Mouse (Mus musculus): Measurements from ENCODE around the gene Tmem144. TPM values are rescaled to one million over a fixed set of nuclear protein-coding genes. Genes with fewer than 3 reads are reported as not detected.

Gene Tmem144
- total and polyA plus RNA-seq, 3 experiments: 2.1 to 14.6 (median 9.0) TPM

DNA sequence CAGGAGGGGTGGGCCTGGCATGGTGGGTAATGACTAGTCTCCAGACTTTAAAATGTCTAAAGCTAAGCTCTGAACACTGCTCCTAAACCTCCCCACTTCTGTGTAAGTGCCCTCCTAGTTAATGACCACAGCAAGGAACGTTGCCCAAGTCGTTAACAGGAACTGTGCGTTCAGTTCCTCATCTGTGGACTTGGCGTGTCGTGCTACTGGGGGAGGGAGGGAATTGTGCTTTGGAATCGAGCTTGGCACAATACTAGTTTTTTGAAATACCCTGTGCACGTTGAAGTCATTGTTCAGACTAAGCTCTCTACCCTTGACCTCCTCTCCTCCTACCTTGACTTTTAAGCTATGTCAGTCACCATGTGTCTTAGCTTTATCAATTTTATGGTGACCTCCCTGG is 12.3 kb upstream of the Tmem144 start:
- DNase-seq: peak; percentile 65

DNA sequence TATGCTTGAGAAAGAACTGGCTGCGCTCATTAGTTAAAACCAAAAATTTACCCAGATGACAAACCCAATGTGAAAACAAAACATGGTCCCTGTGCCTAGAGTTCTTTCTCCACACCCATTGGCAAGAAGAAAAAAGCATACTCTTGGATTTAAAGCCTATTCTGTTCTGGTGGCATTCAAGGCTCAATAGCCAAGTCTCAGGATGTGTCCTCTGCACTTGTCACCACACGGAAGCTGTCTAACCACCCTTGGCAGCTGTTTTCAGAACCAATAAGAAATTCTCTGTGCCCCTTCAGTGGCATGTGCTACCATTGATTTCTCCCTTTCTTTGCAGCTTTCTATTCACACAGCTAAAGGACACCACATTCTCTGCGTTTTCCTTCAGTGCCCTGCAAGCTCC is 5.6 kb upstream of the Tmem144 start:
- no peak for DNase-seq

DNA sequence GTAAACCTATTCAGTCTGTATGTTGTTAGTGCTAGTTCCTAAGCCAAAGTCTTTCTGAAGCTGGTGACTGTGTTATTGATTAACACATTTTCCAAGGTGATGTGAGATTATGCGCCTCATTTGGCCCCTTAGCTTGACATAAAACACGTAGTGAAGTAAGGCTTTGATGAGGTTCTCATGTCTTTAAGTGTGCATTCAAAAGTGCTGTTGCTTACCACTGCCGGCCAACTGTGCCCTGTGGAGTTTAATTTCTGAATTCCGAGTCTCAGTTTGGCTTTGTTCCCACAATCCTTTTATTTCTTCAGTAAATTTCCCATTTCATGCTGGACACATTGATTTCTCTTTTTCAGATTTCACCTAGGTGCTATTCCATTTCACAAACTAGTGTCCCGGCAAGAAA is 5.2 kb upstream of the Tmem144 start:
- no peak for DNase-seq

DNA sequence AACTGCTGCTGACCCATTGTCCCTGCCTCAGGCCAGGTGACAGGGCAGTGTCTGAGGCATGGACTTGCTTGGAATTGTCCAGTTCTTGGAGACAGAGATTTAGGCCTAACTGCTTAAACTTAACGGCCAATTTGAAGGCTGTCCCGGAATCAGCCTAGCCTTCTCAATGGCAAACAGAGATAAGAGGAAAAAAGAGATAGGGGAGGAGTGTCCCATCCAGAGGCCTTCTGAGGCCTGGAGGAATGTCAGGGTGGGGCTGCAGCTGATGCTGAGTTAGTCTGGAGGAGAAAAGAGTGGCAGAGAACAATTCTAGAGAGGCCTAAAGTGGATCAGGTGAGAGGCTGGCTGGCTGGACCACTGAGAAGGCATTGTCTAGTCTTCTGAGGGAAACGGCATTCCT is 465 bp downstream of the Tmem144 start:
- DNase-seq: no peak

DNA sequence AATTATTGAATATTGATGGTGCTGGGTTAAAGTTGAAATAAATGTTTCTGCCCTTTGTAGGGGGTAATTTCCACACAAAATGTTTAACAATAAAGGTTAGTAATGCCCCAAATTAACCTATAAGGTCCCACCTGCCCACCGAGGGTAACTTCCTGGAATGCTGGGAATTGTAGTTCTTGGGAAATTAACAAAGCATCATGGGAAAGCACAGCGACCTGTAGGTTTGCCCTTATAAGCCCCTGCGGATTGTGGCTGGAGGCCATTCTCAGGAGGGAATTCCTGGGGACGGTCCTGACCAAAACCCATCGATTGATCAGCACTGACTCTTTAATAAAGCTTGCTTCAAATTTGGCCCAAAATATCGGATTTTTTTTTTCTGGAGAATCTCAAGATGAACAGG is 1.9 kb downstream of the Tmem144 start:
- DNase-seq: no peak

DNA sequence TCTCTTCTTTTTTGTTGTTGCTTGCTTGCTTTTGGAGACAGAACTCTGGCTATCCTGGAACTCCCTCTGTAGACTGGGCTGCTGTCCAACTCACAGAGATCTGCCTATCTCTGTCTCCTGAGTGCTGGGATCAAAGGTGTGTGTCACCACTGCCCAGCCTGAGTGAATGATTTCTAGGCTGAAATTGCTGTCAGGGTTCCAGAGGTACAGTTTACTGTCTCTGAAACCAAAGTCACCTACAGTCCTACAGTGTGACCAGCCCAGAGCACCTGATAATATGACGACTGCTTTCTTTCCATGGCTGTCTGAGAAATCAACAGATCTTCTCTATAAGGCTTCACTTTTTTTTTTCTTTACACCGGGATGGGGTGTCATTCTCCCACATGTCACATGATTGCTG is 3.0 kb downstream of the Tmem144 start:
- no peak for DNase-seq

DNA sequence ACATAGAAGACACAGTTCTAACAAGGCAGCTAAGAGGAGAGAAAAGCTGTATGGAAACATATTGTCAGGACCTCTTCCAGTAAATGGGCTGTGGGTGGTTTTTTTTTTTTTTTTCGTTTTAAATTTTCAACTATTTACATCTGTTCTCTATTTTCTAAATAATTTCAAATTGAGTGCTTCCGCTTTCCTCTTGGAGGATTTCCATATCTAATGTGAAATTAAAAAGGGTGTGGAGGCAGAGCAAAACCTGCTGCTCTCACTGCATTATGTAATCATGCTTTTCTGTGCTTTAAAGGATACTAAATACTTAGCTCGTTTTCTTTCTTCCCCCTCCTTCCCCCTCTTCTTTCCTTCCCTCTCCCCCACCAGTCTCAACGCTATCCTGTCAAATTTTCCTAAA is 3.7 kb downstream of the Tmem144 start:
- DNase-seq: no peak

DNA sequence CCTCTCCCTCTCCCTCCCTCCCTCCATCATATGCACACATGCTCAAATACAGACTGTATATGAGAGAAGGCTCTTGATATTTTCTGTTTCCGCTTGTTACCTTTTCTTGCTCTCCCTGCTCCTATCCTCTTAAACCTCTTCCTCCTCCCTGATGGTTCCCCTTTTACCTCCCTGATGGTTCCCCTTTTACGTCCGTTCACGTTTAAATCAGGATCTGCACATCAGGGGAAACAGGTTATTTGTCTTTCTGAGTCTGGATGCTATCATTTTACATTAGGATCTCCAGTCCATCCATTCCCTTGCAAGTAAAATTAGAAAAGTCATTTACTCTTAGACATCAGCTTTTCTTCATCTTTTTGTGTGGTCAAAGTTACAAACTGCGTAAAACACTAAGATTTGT is 5.9 kb downstream of the Tmem144 start:
- DNase-seq: no peak

DNA sequence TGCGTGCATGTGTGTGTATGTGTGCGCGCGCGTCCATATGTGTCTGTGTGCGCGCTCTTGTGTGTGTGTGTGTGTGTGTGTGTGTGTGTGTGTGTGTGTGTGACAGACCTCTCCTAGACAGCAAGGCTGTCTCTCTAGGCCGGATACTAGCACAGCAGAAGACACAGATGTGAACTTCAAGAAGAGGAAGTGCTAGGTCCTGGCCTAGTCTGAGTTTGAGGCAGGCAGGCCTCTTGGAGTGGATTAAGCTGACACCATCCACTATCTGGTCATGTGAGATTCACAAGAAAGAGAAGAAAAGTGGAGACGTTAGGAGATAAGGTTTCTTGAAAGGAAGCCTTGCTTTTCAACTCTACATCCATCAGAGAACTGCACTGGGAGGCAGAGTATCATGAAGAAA is 8.6 kb downstream of the Tmem144 start:
- DNase-seq: no peak

DNA sequence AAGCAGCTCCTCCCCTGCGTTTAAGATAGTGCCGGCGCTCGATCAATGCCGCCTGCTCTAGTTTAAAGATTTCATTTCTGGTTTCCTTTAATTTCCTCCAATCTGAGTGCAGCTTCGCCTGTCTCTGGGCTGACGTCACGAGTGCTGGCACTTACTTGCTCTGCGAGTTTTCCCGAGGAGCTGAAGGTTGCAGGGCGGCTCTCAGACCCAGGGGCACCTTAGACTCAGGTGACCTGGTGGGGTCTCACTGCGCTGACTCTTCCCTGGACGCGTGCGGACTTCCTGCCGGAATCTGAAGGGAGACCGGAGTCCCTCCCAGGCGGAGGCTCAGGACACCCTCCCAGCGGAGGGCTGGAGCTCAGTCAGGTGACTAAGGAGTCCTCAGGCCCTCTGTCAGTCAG is 10.0 kb downstream of the Tmem144 start:
- peak; percentile 85 for DNase-seq

DNA sequence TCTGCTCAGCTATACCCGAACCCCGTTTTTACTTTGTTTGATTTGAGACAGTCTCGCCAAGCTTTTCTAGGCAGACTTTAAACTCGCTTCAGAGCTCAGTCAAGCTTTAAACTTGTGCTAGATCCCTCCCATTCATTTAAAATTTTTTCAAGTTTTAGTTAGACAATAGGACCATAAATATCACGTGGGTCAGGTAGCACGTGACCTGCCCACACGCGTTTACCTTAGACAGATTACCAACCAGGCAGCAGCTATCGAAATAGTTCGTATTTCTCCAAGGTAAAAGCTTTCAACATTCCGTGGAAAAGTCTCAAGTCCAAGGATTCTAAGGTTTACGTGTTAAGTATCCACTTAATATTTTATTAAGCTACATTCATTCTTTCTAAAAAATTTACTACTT is 10.4 kb downstream of the Tmem144 start:
- peak; percentile 52 for DNase-seq

DNA sequence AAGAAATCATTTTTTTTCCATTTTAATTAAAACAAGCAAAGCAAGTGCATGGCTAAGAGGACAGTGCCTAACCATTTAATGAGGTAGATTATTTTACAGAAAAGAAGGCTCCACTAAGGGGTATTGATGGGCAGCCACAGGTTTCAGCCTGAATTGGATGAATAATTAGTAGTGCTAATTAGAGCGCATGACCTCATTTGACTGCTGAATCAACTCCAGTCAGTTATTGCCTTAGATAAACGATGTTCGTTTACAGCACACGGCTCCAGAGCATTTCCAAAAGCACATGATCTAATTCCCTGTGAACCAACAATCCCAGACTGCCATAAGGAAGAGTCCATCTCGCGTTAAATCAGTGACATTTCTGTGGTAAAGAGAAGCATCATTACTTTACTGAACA is 11.1 kb downstream of the Tmem144 start:
- DNase-seq: no peak

DNA sequence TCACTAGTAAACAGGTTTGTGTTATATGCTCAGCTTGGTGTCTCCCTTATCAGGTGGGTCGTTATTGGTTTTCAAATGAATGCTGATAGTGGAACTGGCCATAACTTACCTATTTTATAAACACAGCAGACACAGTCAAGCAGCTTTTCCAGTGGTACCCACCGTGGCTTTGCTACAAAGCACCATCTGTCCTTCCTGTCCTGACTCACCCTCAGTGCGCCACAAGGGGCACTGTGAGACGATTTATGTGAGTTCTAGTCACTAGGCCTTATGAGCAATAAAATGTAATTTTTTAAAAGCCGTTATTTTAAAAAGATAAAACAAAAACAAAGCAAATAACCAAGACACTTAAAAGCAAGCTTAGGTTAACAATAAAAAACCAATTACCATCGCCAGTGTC is 13.8 kb downstream of the Tmem144 start:
- no peak for DNase-seq

DNA sequence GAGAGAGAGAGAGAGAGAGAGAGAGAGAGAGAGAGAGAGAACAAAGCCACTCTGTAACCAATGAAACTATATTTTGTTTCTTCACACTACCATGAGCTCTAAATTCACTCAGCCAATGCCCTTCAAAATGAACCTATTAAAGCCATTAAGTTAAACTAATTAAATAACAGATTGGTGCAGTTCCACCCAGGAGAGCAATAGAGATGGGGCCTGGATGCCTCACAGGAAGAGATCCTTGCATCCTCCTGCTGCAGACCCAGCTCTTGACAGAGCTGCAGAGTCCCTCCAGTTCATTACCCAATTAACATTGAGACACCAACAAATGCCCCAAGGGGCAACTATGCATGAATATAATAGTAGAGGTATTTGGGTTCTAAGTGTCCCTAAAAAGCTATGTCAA is 23.3 kb downstream of the Tmem144 start:
- no peak for DNase-seq

DNA sequence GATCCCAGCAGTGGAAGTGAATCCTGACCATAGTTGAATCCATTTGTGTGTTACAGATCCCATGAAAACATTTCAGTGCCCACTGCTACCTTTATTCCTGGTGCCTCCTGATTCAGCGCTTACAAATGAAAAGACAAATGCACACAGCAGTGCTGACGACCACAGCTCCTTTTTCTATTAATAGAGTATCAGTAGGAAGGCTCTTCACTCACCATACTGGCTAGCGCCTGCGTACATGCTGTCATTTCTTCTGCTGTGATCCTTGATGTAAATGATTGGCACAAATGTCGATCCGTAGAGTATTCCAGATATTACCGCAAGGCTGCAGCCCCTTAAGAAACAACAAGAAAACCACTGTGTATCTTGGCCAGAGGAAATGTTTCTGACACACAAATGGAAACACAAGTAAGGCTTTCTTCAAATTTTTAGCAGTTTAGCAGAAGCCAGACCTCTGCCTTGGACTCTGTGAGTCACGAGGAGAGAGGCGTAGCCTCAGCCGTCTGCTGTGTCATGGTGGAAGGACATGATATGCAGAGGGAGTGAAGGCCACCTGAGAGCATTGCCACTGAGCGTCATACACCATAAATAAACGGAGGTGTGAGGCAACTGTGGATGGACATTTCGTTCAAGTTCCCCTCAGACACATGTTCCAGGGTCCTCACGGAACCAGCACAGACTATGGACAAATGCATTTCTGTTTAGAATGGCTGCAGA is 27.3 kb downstream of the Tmem144 start:
- DNase-seq: peak; percentile 63

DNA sequence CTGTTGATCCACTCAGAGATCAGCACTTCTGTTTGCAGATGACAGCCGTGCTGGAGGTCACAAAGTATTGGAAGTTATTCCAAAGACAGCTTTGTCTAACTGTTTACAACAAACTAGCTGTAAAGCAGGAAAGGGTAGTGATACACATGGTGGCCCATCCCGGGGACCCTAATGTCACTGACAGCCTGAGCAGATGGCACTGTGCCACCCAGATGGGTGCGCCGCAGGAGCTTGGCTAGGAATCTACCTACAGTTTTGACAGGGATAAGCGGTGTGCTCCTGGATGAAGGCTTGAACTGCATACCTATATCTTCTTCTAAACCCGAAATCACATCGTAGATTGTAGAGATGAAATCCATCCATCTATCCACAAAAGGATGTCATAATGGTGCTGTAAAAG is 29.4 kb downstream of the Tmem144 start:
- DNase-seq: no peak

DNA sequence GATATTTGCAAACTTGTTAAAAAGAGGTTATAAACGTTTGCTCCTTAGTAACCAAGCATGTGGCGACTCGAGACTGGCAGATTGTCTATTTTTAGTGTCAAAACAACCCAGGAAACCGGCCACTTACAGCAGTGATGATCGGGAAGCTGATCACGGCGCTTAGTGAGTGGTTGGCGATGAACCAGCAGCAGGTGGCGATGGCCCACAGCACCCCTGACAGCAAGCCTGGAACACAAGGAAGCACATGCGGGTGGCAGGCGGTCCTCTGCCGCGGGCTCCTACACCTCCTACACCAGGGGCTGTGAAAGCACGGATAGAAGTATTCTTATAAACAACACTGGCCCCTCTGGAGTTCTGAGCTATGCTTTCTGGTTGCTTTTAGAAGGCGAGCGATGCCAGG is 31.4 kb downstream of the Tmem144 start:
- no peak for DNase-seq

DNA sequence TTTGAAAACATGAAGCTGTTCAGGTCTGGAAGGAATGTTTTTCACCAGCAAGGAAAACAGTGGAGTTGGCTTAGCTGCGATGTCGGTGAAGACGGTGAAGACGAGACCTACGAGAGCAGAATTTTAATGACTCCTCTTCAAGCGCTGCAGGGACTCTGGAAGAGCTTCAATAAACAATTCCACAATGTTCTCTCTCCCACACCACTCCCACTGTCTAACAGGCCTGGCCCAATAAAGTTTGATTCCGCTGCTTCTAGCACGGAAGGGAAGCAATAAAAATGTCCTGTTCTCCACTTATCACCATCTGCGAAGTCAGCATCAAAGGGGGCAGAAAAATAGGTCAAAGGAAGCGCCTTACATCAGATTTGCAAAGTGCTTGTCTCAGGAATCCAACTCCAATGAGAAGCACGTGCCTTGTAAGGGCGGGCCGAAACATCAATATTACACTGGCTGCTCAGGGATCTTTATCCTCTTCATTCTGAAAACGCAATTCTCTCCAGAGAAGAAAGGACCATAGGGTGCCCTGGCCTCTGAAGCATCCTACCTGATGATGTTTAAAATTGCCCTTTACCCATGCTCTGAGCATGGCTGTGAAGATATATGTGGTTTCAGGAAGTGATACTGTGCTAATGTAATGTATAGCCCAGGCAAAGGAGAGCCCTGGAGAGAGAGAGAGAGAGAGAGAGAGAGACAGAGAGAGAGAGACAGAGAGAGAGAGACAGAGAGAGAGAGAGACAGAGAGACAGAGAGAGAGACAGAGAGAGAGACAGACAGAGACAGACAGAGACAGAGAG is 34.2 kb downstream of the Tmem144 start:
- DNase-seq: no peak

DNA sequence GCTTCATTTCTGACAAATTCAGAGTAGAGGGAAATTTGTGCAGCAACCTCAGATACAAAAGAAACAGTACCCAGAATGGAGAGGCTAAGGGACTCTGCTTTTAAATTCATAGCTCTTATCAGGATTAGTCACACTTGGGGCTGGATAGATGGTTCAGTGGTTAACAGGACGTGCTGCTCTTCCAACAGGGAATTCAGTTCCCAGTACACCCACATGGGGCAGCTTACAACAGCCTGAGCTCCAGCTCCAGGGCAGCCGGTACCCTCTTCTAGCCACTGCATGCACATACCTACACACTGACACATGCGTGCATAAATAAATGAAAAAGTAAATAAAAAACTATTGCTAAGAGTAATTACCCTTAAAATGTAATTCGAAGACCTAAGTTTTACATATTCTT is 36.3 kb downstream of the Tmem144 start:
- no peak for DNase-seq

DNA sequence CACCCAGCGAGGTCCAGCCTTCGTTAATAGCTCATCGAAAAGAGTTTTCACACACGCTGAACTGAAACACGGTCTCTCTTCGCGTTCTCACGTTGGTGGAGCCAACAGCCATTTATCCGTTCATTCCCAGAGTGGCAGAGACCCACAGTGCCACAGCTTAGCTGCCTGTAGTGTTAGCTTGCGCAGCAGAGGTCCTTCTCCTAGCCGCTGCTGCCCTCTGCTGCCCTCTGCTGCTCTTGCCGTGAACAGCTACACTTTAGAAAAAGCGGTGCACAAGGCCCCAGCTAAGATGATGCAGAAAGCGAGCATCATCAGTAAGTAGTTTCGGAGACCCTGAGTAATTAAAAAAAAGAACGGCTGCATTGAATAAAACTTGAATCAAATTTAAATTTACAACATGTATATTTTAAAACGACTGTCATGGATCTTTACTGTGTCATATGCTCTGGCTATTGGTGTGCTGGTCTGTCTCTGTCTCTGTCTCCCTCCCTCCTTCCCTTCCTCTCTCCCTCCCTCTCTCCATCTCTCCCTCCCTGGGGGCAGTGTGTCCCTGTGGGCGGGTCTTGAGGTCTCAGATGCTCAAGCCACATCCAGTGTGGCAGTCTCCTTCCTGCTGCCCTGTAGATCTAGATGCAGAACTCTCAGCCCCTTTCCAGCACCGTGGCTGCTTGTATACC is 38.6 kb downstream of the Tmem144 start:
- peak; percentile 80 for DNase-seq

DNA sequence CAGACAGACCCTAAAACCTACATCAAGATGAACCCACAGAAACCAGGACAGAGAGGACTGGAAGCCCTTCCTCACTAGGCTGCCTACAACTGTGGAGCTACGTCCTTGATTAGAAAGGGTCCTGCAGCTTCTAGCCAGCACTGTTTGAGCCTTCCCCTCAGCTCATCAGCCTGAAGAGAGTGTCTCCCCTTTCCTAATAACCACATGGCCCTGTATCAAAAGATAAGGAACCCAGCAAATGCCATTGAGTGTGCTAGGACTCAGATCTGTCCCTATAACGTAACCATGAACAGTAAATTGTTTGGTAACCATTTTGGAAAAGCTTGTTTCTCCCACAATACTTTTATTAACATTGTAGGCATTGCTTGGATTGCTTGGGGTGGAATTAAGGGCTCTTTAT is 40.5 kb downstream of the Tmem144 start:
- DNase-seq: no peak

DNA sequence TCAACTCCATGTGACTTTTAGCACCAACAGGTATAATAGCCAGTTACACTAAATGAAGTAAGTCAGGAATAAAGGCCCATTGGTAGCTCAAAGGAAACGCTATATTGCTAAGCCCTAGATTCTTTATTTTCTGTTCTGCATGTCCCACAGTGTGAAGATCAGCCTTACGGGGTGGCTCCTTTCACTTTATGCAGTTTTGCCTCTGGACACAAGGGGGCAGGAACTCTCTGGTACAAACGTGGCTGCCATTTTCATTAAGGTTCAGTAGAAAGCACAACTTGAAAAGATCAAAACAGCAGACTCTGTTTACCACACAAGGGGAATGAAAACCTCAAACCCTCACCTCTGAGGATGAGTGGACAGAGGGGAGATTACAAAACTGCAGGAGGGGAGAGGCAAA is 40.9 kb downstream of the Tmem144 start:
- DNase-seq: peak; percentile 14

DNA sequence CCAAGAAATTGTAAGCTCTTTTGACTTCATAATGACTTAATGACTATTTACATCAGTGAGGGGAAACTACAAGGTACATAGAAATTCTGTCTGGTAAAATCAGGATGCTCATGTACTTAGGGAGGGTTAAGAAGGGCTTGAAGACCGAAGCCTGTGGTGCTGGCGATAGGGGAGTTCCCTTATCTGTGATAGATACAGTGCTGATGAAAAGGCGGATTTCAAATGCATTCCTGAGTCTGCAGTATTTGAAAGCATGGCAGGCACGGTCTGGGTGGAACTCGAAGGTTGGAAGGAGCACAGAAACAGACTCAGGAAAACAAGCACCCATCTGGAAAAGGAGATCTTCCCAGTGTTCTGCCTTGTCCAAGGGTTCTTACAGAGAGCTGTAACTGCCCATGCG is 42.0 kb downstream of the Tmem144 start:
- no peak for DNase-seq
